Mouse (Mus musculus): ENCODE measurements around the gene Sspo. TPM values are rescaled to one million over a fixed set of nuclear protein-coding genes. Genes with fewer than 3 reads are reported as not detected.

The Sspo gene
- polyA plus RNA-seq, 1 experiment from 2014 or later = 0.04 TPM

DNA sequence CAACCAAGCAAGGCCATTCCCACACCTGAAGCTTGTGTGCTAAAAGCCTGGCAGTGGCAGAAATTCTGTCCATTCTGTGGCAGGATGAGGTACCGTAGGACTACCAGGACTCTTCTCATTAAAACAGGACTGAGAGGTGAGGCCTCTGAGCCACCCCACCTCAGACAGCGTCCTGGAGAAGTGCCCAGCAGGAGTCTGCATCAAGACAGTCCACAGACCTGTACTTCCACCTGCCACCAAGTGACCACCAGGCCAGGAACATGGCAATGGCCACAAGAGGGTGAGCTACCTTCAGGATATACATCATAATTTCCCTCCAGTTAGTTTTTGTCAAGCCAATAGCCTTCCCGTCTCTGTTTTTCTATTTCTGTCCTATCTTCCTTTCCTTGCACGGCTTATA lies 35.9 kb upstream of the Sspo start:
- H3K9ac ChIP-seq (ENCODE audit: low read length) = no peak overlapping the region
- no peak overlapping the region for H3K4me2 ChIP-seq (replicated peaks; ENCODE audit: low read depth)
- H3K9me3 ChIP-seq (ENCODE audit: control insufficient read depth, low read length) = no peaks in the 10 kb centered on the region
- no peaks in the 10 kb centered on the region for H3K27me3 ChIP-seq (ENCODE audit: control insufficient read depth, insufficient read depth, low read length)
- peak; percentile 50 for TF ChIP-seq CTCF (IDR thresholded peaks at IDR 0.05; ENCODE audit: low read depth)
- no peak for TF ChIP-seq EP300 (optimal IDR thresholded peaks at IDR 0.05)
- ATAC-seq (ENCODE audit: low FRiP score, low TSS enrichment) (no peak), DNase-seq (ENCODE audit: low spot score) (peak; percentile 16)
- no peak overlapping the region for H3K27ac ChIP-seq (replicated peaks)
- peaks cover 18% of the 10 kb centered on the region for H3K36me3 ChIP-seq (ENCODE audit: control insufficient read depth, insufficient read depth, low read length)
- 81% methylated on average over 4 of the region's 4 CpGs for WGBS
- H3K4me1 ChIP-seq (replicated peaks; ENCODE audit: control insufficient read depth, insufficient read depth) = no peaks in the 10 kb centered on the region
- H3K4me3 ChIP-seq (ENCODE audit: low read depth, low read length) = no peak overlapping the region

- Histone ChIP-seq H3K27me3 (ENCODE audit: control insufficient read depth, insufficient read depth, low read length) (no peaks in the 10 kb centered on the region), H3K4me1 (replicated peaks; ENCODE audit: control insufficient read depth, insufficient read depth) (no peaks in the 10 kb centered on the region), H3K36me3 (ENCODE audit: control insufficient read depth, insufficient read depth, low read length) (peaks cover 18% of the 10 kb centered on the region), H3K4me3 (ENCODE audit: low read depth, low read length) (no peak overlapping the region), H3K9ac (ENCODE audit: low read length) (no peak overlapping the region), H3K27ac (replicated peaks) (no peak overlapping the region), H3K9me3 (ENCODE audit: control insufficient read depth, low read length) (no peaks in the 10 kb centered on the region), H3K4me2 (replicated peaks; ENCODE audit: low read depth) (no peak overlapping the region)
- WGBS = 65% methylated on average over 3 of the region's 3 CpGs
- DNase-seq (ENCODE audit: low spot score) = no peak
- TF ChIP-seq CTCF (IDR thresholded peaks at IDR 0.05; ENCODE audit: low read depth) (no peak), EP300 (optimal IDR thresholded peaks at IDR 0.05) (no peak)
- no peak for ATAC-seq (ENCODE audit: low FRiP score, low TSS enrichment)
Observed at GRCm38 (mm10) chr6:48412662-48413061, 35.4 kb upstream of the Sspo start.

GRCm38 (mm10) chr6:48413081-48413480 lies 34.9 kb upstream of the Sspo start:
- TF ChIP-seq EP300 (optimal IDR thresholded peaks at IDR 0.05) = no peak
- TF ChIP-seq CTCF (IDR thresholded peaks at IDR 0.05; ENCODE audit: low read depth) = no peak
- no peaks in the 10 kb centered on the region for H3K9me3 ChIP-seq (ENCODE audit: control insufficient read depth, low read length)
- H3K4me2 ChIP-seq (replicated peaks; ENCODE audit: low read depth) = no peak overlapping the region
- H3K4me3 ChIP-seq (ENCODE audit: low read depth, low read length) = no peak overlapping the region
- no peaks in the 10 kb centered on the region for H3K27me3 ChIP-seq (ENCODE audit: control insufficient read depth, insufficient read depth, low read length)
- WGBS = 70% methylated on average over 10 of the region's 10 CpGs
- H3K27ac ChIP-seq (replicated peaks) = no peak overlapping the region
- no peak overlapping the region for H3K9ac ChIP-seq (ENCODE audit: low read length)
- no peaks in the 10 kb centered on the region for H3K4me1 ChIP-seq (replicated peaks; ENCODE audit: control insufficient read depth, insufficient read depth)
- H3K36me3 ChIP-seq (ENCODE audit: control insufficient read depth, insufficient read depth, low read length) = peaks cover 18% of the 10 kb centered on the region
- ATAC-seq (ENCODE audit: low FRiP score, low TSS enrichment) (no peak), DNase-seq (ENCODE audit: low spot score) (no peak)

- Histone ChIP-seq H3K4me1 (replicated peaks; ENCODE audit: control insufficient read depth, insufficient read depth) (no peaks in the 10 kb centered on the region), H3K36me3 (ENCODE audit: control insufficient read depth, insufficient read depth, low read length) (peaks cover 12% of the 10 kb centered on the region), H3K27ac (replicated peaks) (no peak overlapping the region), H3K27me3 (ENCODE audit: control insufficient read depth, insufficient read depth, low read length) (no peaks in the 10 kb centered on the region), H3K4me2 (replicated peaks; ENCODE audit: low read depth) (no peak overlapping the region), H3K9ac (ENCODE audit: low read length) (no peak overlapping the region), H3K4me3 (ENCODE audit: low read depth, low read length) (no peak overlapping the region), H3K9me3 (ENCODE audit: control insufficient read depth, low read length) (no peaks in the 10 kb centered on the region)
- TF ChIP-seq CTCF (IDR thresholded peaks at IDR 0.05; ENCODE audit: low read depth) = no peak
- TF ChIP-seq EP300 (optimal IDR thresholded peaks at IDR 0.05) = no peak
- 89% methylated on average over 1 of the region's 1 CpGs for WGBS
- DNase-seq (ENCODE audit: low spot score) (no peak), ATAC-seq (ENCODE audit: low FRiP score, low TSS enrichment) (no peak)
Observed at GRCm38 (mm10) chr6:48414886-48415285, 33.1 kb upstream of the Sspo start.

DNA sequence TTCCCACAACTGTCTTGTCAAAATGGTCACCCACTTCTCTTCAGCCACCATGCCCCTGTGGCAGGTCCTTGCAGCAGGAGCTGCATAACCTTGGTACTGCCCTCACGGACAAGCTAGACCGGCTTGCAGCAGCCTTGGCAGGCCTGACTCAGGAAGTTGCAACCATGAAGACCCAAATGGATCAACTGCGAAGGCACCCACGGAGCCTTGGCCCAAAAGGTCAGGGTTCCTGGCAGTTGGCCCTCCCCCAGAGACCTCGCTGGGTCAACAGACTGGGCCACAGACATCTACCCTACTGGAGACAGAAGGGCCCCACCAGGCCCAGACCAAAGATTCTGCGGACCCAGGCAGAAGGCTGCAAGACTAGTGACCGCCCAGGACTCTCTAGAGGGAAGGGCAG lies 32.4 kb upstream of the Sspo start:
- no peak overlapping the region for H3K4me3 ChIP-seq (ENCODE audit: low read depth, low read length)
- no peak overlapping the region for H3K27ac ChIP-seq (replicated peaks)
- WGBS = 89% methylated on average over 7 of the region's 7 CpGs
- H3K36me3 ChIP-seq (ENCODE audit: control insufficient read depth, insufficient read depth, low read length) = peaks cover 12% of the 10 kb centered on the region
- no peaks in the 10 kb centered on the region for H3K4me1 ChIP-seq (replicated peaks; ENCODE audit: control insufficient read depth, insufficient read depth)
- H3K9me3 ChIP-seq (ENCODE audit: control insufficient read depth, low read length) = no peaks in the 10 kb centered on the region
- H3K4me2 ChIP-seq (replicated peaks; ENCODE audit: low read depth) = no peak overlapping the region
- no peak for DNase-seq (ENCODE audit: low spot score)
- no peak for ATAC-seq (ENCODE audit: low FRiP score, low TSS enrichment)
- no peaks in the 10 kb centered on the region for H3K27me3 ChIP-seq (ENCODE audit: control insufficient read depth, insufficient read depth, low read length)
- TF ChIP-seq CTCF (IDR thresholded peaks at IDR 0.05; ENCODE audit: low read depth) (no peak), EP300 (optimal IDR thresholded peaks at IDR 0.05) (no peak)
- H3K9ac ChIP-seq (ENCODE audit: low read length) = no peak overlapping the region

- TF ChIP-seq EP300 (optimal IDR thresholded peaks at IDR 0.05) (no peak), CTCF (IDR thresholded peaks at IDR 0.05; ENCODE audit: low read depth) (no peak)
- no peaks in the 10 kb centered on the region for H3K9me3 ChIP-seq (ENCODE audit: control insufficient read depth, low read length)
- H3K9ac ChIP-seq (ENCODE audit: low read length) = no peak overlapping the region
- 77% methylated on average over 2 of the region's 2 CpGs for WGBS
- H3K27ac ChIP-seq (replicated peaks) = no peak overlapping the region
- no peak for DNase-seq (ENCODE audit: low spot score)
- no peaks in the 10 kb centered on the region for H3K27me3 ChIP-seq (ENCODE audit: control insufficient read depth, insufficient read depth, low read length)
- H3K4me3 ChIP-seq (ENCODE audit: low read depth, low read length) = no peak overlapping the region
- no peaks in the 10 kb centered on the region for H3K4me1 ChIP-seq (replicated peaks; ENCODE audit: control insufficient read depth, insufficient read depth)
- H3K36me3 ChIP-seq (ENCODE audit: control insufficient read depth, insufficient read depth, low read length) = peaks cover 12% of the 10 kb centered on the region
- no peak for ATAC-seq (ENCODE audit: low FRiP score, low TSS enrichment)
- H3K4me2 ChIP-seq (replicated peaks; ENCODE audit: low read depth) = no peak overlapping the region
Observed at GRCm38 (mm10) chr6:48416486-48416885, 31.5 kb upstream of the Sspo start.

All from stomach, postnatal 0 days (tissue).